Mouse (Mus musculus): ENCODE data around the gene Hoxc12. TPM values are rescaled to one million over a fixed set of nuclear protein-coding genes. Genes with fewer than 3 reads are reported as not detected.

The Hoxc12 gene
- polyA plus RNA-seq, 1 experiment from 2014 or later, result not detected

GRCm38 (mm10) chr15:102984925-102985324 is 48.4 kb downstream of the Hoxc12 start:
- peaks cover 6% of the 10 kb centered on the region for H3K4me1 ChIP-seq (ENCODE audit: control insufficient read depth, insufficient read depth, low read length)
- no peak for ATAC-seq (replicated peaks; ENCODE audit: insufficient number of reproducible peaks, low FRiP score, low TSS enrichment, low read depth)
- peaks cover 96% of the 10 kb centered on the region for H3K27me3 ChIP-seq (ENCODE audit: control insufficient read depth, insufficient read depth, low read length)
- no peak overlapping the region for H3K4me2 ChIP-seq (ENCODE audit: low read depth, low read length)
- H3K4me3 ChIP-seq (ENCODE audit: low read depth, low read length), result no peak overlapping the region
- no peak for DNase-seq (ENCODE audit: low spot score)
- 4% methylated on average over 3 of the region's 3 CpGs for WGBS
- H3K9ac ChIP-seq (replicated peaks; ENCODE audit: low read length), result no peak overlapping the region
- H3K9me3 ChIP-seq (replicated peaks; ENCODE audit: control insufficient read depth, low read length), result no peaks in the 10 kb centered on the region
- H3K36me3 ChIP-seq (replicated peaks; ENCODE audit: control insufficient read depth, insufficient read depth, low read depth, low read length), result no peaks in the 10 kb centered on the region
- no peak overlapping the region for H3K27ac ChIP-seq (replicated peaks; ENCODE audit: low read depth, low read length)

- Histone ChIP-seq H3K36me3 (replicated peaks; ENCODE audit: control insufficient read depth, insufficient read depth, low read depth, low read length) (no peaks in the 10 kb centered on the region), H3K4me1 (ENCODE audit: control insufficient read depth, insufficient read depth, low read length) (no peaks in the 10 kb centered on the region), H3K4me3 (ENCODE audit: low read depth, low read length) (no peak overlapping the region), H3K9me3 (replicated peaks; ENCODE audit: control insufficient read depth, low read length) (no peaks in the 10 kb centered on the region), H3K27ac (replicated peaks; ENCODE audit: low read depth, low read length) (no peak overlapping the region), H3K27me3 (ENCODE audit: control insufficient read depth, insufficient read depth, low read length) (peaks cover 95% of the 10 kb centered on the region), H3K9ac (replicated peaks; ENCODE audit: low read length) (no peak overlapping the region), H3K4me2 (ENCODE audit: low read depth, low read length) (no peak overlapping the region)
- 3% methylated on average over 21 of the region's 21 CpGs for WGBS
- DNase-seq (ENCODE audit: low spot score) (peak; percentile 96), ATAC-seq (replicated peaks; ENCODE audit: insufficient number of reproducible peaks, low FRiP score, low TSS enrichment, low read depth) (no peak; the same call in 1 of the 2 replicates)
These were observed 50.7 kb downstream of the Hoxc12 start for GRCm38 (mm10) chr15:102987124-102987833.

- Histone ChIP-seq H3K27me3 (ENCODE audit: control insufficient read depth, insufficient read depth, low read length) (peaks cover 96% of the 10 kb centered on the region), H3K4me2 (ENCODE audit: low read depth, low read length) (no peak overlapping the region), H3K36me3 (replicated peaks; ENCODE audit: control insufficient read depth, insufficient read depth, low read depth, low read length) (no peaks in the 10 kb centered on the region), H3K4me3 (ENCODE audit: low read depth, low read length) (no peak overlapping the region), H3K9me3 (replicated peaks; ENCODE audit: control insufficient read depth, low read length) (no peaks in the 10 kb centered on the region), H3K4me1 (ENCODE audit: control insufficient read depth, insufficient read depth, low read length) (no peaks in the 10 kb centered on the region), H3K27ac (replicated peaks; ENCODE audit: low read depth, low read length) (no peak overlapping the region), H3K9ac (replicated peaks; ENCODE audit: low read length) (no peak overlapping the region)
- DNase-seq (ENCODE audit: low spot score) (no peak), ATAC-seq (replicated peaks; ENCODE audit: insufficient number of reproducible peaks, low FRiP score, low TSS enrichment, low read depth) (no peak)
- 11% methylated on average over 5 of the region's 5 CpGs for whole genome bisulfite sequencing
These were observed 51.5 kb downstream of the Hoxc12 start for GRCm38 (mm10) chr15:102988078-102988477.

Small RNA genes lying within 50 kb of the gene (microRNA-seq; reads per million reads assigned to microRNA genes)
- gene Mir196a-2 (ENCODE audit: borderline number of aligned reads), result 5.2 reads per million, percentile 4 among the genes with 10 or more reads in this experiment

Other genes with a start within 250 kb of the Hoxc12 start
- gene Calcoco1, start 214.6 kb upstream of the Hoxc12 start, polyA plus RNA-seq (2014; fragmentation: Nextera tagmentation; extraction: Ambion mirVana), result 32.2 and 34.0 TPM in 2 replicates
- gene Hoxc13, start 15.7 kb upstream of the Hoxc12 start, polyA plus RNA-seq (2014; fragmentation: Nextera tagmentation; extraction: Ambion mirVana), result 0.17 TPM in 1 of 2 replicates, not detected in the other
- not detected in 2 replicates for gene Hoxc11, start 17.7 kb downstream of the Hoxc12 start, polyA plus RNA-seq (2014; fragmentation: Nextera tagmentation; extraction: Ambion mirVana)
- not detected in 2 replicates for gene Hoxc10, start 30.0 kb downstream of the Hoxc12 start, polyA plus RNA-seq (2014; fragmentation: Nextera tagmentation; extraction: Ambion mirVana)
- gene Hoxc5, start 30.7 kb downstream of the Hoxc12 start, polyA plus RNA-seq (2014; fragmentation: Nextera tagmentation; extraction: Ambion mirVana), result 0.53 and 1.0 TPM in 2 replicates
- not detected in 2 replicates for gene Hoxc9, start 39.7 kb downstream of the Hoxc12 start, polyA plus RNA-seq (2014; fragmentation: Nextera tagmentation; extraction: Ambion mirVana)
- not detected in 2 replicates for gene Hoxc8, start 53.9 kb downstream of the Hoxc12 start, polyA plus RNA-seq (2014; fragmentation: Nextera tagmentation; extraction: Ambion mirVana)
- 0.17 and 0.43 TPM in 2 replicates for gene Hoxc6, start 61.5 kb downstream of the Hoxc12 start, polyA plus RNA-seq (2014; fragmentation: Nextera tagmentation; extraction: Ambion mirVana)
- gene Hoxc4, start 82.2 kb downstream of the Hoxc12 start, polyA plus RNA-seq (2014; fragmentation: Nextera tagmentation; extraction: Ambion mirVana), result 1.6 and 1.7 TPM in 2 replicates
- 17.8 and 20.5 TPM in 2 replicates for gene Smug1, start 230.3 kb downstream of the Hoxc12 start, polyA plus RNA-seq (2014; fragmentation: Nextera tagmentation; extraction: Ambion mirVana)

Measured in embryonic facial prominence, embryonic 11.5 days (tissue).